Mouse (Mus musculus) heart, postnatal 0 days (tissue): ENCODE measurements at regions not wholly inside any gene's neighbourhood (a gene's known extent, or its start where the extent isn't known, plus 50 kb on each side); places are given as distances from the start of the nearest gene placed in this dataset.

ENCODE experiments used
- CTCF ChIP-seq: IDR thresholded peaks from 2 replicates; pipeline ENCODE4 v1.5.1; 2016; ENCODE audit warnings: antibody characterized with exemption, control low read depth, low read depth
- EP300 ChIP-seq: IDR thresholded peaks from 2 replicates; pipeline ENCODE4 v1.6.1; 2016; ENCODE audit warnings: antibody characterized with exemption, low read depth

DNA sequence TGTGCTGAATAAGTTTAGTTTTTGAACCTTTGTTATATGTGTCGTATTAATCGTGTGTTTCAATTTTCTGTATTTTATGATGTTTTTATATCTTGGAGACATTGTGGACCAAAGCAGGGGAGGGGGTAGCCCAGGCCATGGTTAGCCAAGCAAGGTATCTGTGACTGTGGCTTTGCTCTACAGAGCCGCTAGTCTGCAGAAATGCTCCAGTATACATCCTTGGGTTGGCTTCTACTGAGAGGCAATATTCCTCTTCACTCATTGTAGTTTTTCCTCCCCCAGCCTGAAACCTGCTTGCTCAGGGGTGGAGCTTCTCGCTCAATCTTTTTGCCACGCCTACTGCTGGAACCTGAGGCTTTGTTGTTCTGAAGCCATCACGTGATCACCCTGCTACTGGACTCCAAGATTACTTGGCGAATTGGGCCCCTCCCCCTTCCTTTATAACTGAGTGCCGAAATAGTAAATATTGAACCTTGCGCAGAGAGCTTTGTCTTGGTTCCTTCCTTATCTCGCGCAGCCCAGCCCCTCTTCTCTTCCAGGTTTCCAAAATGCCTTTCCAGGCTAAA is 70.0 kb upstream of the Slc1a1 start:
- TF ChIP-seq CTCF, result no peak
- no peak for TF ChIP-seq EP300
